Mouse (Mus musculus): Measurements from ENCODE around the gene Ints7. TPM values are rescaled to one million over a fixed set of nuclear protein-coding genes. Genes with fewer than 3 reads are reported as not detected.

Ints7 gene
- polyA plus RNA-seq, 1 experiment = 6.1 TPM

GRCm38 (mm10) chr1:191573906-191574639 is 1.4 kb upstream of the Ints7 start:
- TF ChIP-seq GATA1 (IDR thresholded peaks at IDR 0.05; ENCODE audit: low read length) = no peak

DNA sequence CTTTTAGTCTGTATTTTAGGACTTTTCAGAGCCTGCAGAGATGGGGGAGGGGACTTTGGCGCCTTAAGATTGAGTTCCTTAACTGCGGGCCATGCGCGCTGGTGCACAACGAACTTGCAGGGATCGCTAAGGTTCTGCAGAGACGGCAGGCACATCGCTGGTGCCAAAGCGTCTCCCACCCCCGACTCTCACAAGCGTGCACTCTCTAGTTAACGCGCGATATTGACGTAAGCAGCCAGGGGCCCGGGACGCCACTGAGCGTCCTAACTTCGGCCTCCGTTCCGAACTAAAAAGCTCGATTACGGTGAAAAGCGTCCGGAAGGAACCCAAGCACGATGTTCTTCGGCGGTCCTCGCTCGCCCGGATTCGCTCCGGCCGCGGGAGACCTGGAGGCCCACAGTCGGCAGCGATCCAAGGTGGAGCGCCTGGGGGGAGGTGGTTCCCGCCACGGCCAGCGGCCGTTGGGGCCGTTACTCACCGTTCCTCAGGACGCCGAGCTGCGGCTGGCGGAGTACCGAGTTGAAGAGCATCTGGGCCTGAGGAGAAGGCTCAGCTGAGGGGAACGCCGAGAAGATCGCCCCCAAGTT is 472 bp upstream of the Ints7 start:
- TF ChIP-seq GATA1 (IDR thresholded peaks at IDR 0.05; ENCODE audit: low read length) = no peak

GRCm38 (mm10) chr1:191579524-191579923 is 4.1 kb downstream of the Ints7 start:
- TF ChIP-seq GATA1 (IDR thresholded peaks at IDR 0.05; ENCODE audit: low read length) = no peak

GRCm38 (mm10) chr1:191581641-191582040 is 6.2 kb downstream of the Ints7 start:
- TF ChIP-seq GATA1 (IDR thresholded peaks at IDR 0.05; ENCODE audit: low read length) = no peak

DNA sequence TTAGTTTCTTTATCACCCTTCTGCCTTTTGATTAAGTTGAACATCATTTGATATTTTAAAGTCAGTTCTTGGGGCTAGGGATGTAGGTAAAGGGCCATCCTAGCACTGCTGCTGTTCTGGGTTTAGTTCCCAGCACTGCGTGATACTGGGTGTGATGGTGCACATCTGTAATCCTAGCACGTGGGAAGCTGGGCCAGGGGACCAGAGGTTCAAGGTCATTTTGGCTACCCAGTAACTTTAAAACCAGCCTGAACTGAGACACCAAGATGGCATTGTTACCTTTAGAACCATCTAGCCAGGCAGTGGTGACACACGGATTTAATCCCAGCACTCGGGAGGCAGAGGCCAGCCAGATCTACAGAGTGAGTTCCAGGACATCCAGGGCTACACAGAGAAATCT is 8.4 kb downstream of the Ints7 start:
- TF ChIP-seq GATA1 (IDR thresholded peaks at IDR 0.05; ENCODE audit: low read length) = no peak

- no peak for TF ChIP-seq GATA1 (IDR thresholded peaks at IDR 0.05; ENCODE audit: low read length)
These were observed 9.0 kb downstream of the Ints7 start for GRCm38 (mm10) chr1:191584483-191584882.

- no peak for TF ChIP-seq GATA1 (IDR thresholded peaks at IDR 0.05; ENCODE audit: low read length)
These were observed 10.3 kb downstream of the Ints7 start for GRCm38 (mm10) chr1:191585704-191586103.

- no peak for TF ChIP-seq GATA1 (IDR thresholded peaks at IDR 0.05; ENCODE audit: low read length)
These were observed 11.6 kb downstream of the Ints7 start for GRCm38 (mm10) chr1:191587062-191587461.

- TF ChIP-seq GATA1 (IDR thresholded peaks at IDR 0.05; ENCODE audit: low read length) = no peak
These were observed 13.3 kb downstream of the Ints7 start for GRCm38 (mm10) chr1:191588749-191589148.

GRCm38 (mm10) chr1:191592016-191592720 is 16.7 kb downstream of the Ints7 start:
- TF ChIP-seq GATA1 (IDR thresholded peaks at IDR 0.05; ENCODE audit: low read length) = no peak

GRCm38 (mm10) chr1:191596076-191596475 is 20.6 kb downstream of the Ints7 start:
- no peak for TF ChIP-seq GATA1 (IDR thresholded peaks at IDR 0.05; ENCODE audit: low read length)

DNA sequence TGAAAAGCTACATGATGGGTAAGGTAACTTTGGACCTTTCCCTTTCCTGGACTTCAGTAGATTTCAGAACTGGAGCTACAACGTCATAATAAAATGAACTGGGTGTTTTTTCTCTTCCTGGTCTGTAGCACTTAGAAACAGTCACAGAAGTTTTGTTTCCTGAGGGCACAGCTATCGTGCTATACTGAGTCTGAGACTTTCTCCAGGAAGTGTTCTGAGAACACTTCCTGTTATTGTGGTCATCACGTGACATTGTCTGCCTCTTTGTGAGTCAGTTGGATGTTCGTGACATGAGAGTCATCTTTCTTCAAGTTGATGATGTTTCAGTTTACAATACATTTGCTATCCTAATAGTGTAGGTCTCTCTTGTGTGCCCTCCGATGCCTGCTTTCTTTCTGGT is 23.8 kb downstream of the Ints7 start:
- TF ChIP-seq GATA1 (IDR thresholded peaks at IDR 0.05; ENCODE audit: low read length) = no peak

GRCm38 (mm10) chr1:191604690-191605089 is 29.3 kb downstream of the Ints7 start:
- TF ChIP-seq GATA1 (IDR thresholded peaks at IDR 0.05; ENCODE audit: low read length) = no peak

DNA sequence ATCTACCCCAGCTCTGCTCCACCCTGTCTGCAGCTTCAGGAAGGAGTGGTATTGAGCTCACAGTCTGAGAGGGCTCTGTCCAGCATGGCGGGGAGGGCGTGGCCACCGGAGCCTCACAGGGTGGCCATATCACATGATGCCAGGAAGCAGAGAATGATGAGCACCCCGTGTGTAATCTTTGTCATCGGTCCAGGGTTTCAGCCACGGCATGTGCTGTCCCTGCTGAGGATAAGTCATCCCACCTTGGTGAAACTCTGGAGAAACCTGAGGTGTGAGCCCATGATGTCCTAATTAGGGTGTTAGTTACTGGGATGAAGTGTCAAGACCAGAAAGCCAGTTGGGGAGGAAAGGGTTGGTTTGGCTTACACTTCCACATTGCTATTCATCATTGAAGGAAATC is 33.6 kb downstream of the Ints7 start:
- TF ChIP-seq GATA1 (IDR thresholded peaks at IDR 0.05; ENCODE audit: low read length) = no peak

DNA sequence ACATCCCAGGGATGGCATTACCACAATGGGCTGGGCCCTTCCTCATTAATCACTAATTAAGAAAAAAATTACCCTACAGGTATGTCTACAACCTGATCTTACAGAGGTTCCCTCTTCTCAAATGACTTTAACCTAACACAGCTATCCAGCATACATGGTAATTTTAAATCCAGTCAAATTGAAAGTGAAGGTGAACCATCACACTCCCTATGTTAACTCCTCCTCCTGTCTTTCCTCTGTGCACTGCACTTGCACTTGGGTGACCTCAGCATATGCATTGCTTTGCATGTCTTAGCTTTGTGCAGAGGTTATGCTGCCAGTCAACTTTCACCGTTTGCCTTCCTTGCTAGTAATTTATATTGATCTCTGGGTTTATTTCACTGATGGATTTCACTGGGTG is 34.1 kb downstream of the Ints7 start:
- TF ChIP-seq GATA1 (IDR thresholded peaks at IDR 0.05; ENCODE audit: low read length) = no peak

DNA sequence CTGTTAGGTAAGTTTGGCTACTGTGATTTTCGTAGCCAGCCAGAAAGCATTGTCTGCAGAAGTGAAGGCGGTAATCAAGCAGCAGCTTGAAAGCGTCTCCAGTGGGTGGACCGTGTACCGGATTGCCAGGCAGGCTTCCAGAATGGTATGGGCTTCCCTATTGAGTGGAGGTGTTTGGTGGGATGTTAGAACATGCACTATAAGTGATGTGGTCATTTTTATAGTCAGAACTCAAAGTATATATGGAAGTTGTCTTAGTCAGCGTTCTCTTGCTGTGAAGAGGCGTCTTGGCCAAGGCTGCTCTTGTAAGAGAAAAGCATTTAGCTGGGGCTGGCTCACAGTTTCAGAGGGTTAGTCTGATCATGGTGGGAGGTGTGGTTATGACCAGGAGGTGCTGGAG is 34.9 kb downstream of the Ints7 start:
- TF ChIP-seq GATA1 (IDR thresholded peaks at IDR 0.05; ENCODE audit: low read length) = no peak

DNA sequence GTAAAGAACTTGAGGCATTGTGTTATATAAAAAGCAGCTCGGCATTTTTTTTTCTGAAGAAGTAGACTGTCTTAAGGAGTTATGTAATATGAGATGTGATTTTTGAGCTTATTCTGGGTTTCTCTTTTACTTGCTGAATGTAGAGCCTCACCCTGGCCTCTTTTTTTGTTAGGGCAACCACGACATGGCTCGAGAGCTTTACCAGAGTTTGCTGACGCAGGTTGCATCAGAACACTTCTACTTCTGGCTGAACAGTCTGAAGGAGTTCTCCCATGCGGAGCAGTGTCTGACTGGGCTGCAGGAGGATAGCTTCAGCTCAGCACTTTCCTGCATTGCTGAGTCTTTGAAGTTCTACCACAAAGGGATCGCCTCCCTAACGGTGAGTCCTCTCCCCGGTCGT is 36.2 kb downstream of the Ints7 start:
- no peak for TF ChIP-seq GATA1 (IDR thresholded peaks at IDR 0.05; ENCODE audit: low read length)

Data from G1E-ER4 (cell line).